Mouse (Mus musculus) thymus, adult 2 months (tissue): ENCODE measurements around the gene Mtif3. TPM values are rescaled to one million over a fixed set of nuclear protein-coding genes. Genes with fewer than 3 reads are reported as not detected.
"Not testable (repeated sequence)": the region's sequence is repeated elsewhere in the genome, so short reads cannot be mapped to it uniquely, and the experiment has no call there.

Experiments
- DNase-seq: peaks from one replicate; pipeline ENCODE4 v3.0.0; 2021
- H3K27ac ChIP-seq: fragments of 200-500 bp; 2 replicates; pipeline ENCODE4 v1.5.1; 2012; ENCODE audit warnings: low read length, control low read depth; ENCODE audit not compliant: control insufficient read depth, insufficient read depth
- H3K27me3 ChIP-seq: fragments of 200-500 bp; 2 replicates; pipeline ENCODE4 v1.6.1; 2012; ENCODE audit warnings: mild to moderate bottlenecking, low read length, moderate library complexity, mixed read lengths; ENCODE audit not compliant: control insufficient read depth, insufficient read depth
- H3K36me3 ChIP-seq: fragments of 200-500 bp; 2 replicates; pipeline ENCODE4 v1.6.1; 2012; ENCODE audit warnings: mild to moderate bottlenecking, low read length, moderate library complexity; ENCODE audit not compliant: control insufficient read depth, insufficient read depth
- H3K4me1 ChIP-seq: fragments of 200-500 bp; replicated peaks from 2 replicates; pipeline ENCODE4 v1.6.1; 2012; ENCODE audit warnings: low read length; ENCODE audit not compliant: control insufficient read depth, insufficient read depth
- H3K4me3 ChIP-seq: fragments of 200-500 bp; 2 replicates; pipeline ENCODE4 v1.5.1; 2012; ENCODE audit warnings: mild to moderate bottlenecking, low read length, control low read depth, moderate library complexity; ENCODE audit not compliant: control insufficient read depth, insufficient read depth
- CTCF ChIP-seq: fragments of 200-500 bp; IDR thresholded peaks from 2 replicates; pipeline ENCODE4 v1.5.1; 2012; ENCODE audit warnings: mild to moderate bottlenecking, control low read depth, low read length, moderate library complexity, borderline replicate concordance; ENCODE audit not compliant: control insufficient read depth, poor library complexity, insufficient read depth; ENCODE audit errors: extremely low read depth
- POLR2A ChIP-seq: fragments of 200-500 bp; IDR thresholded peaks from 2 replicates; pipeline ENCODE4 v1.6.1; 2012; ENCODE audit warnings: mild to moderate bottlenecking, low read length, control low read depth, moderate library complexity; ENCODE audit not compliant: control insufficient read depth, poor library complexity, insufficient read depth; ENCODE audit errors: extremely low read depth
- WGBS: fragments of 180-500 bp; shearing (Covaris S2); methylation state at CpG from one replicate; pipeline ENCODE4 v1.1.7; 2018; 5-methylcytosine and 5-hydroxymethylcytosine counted together
- polyA plus RNA-seq: library from polyadenylated mRNA; depleted of rRNA; stranded (reverse); fragments of >200 nt; gene quantifications from 2 replicates; pipeline ENCODE4 v1.2.3, GENCODE M21; 2012

Gene Mtif3
- polyA plus RNA-seq, 1 experiment: 13.0 TPM

DNA sequence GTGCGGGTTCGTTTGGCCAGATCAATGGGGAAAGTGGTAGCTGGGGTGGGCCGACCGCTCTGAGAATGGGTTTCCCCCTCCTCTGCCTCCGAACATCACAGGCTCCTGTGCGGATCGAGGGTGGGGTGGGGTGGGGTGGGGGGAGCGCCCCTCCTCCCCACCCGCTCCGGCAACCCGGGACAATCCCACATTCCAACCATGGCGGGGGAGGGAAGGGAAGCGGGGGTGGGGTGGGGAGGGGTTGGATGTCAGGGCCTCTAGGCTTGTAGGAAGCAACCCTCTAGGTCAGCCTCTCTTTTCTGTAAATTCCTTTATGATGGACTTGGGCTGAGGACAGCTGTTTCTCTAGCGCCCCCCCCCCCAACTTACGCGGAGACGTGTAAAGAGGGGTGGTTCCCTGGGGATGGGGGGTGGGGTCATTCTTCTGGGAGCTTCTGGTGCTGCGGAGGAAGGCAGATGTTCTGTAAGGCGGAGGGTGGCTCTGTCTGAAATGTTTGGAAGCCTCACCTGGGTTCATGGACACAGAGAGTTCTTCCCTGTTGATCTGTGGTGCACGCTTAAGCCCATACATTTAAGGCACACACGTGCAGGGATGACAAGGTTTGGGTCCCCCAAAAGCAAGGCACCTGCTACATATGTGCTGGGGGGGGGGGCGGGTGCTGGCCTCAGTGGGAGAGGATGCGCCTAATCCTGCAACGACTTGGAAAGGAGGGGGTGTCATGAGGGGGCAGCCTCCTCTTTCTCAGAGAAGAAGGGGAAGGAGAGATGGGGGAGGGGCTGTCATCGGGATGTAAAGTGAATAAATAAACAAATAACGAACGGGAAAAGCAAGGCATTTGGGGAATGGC lies 43.1 kb downstream of the Mtif3 start:
- no peak overlapping the region for H3K4me3 ChIP-seq
- no peak for TF ChIP-seq POLR2A
- no peak for TF ChIP-seq CTCF
- 20% methylated on average over 27 of the region's 27 CpGs for WGBS
- DNase-seq: no peak
- H3K4me1 ChIP-seq: no peaks in the 10 kb centered on the region
- no peak overlapping the region for H3K27ac ChIP-seq
- H3K36me3 ChIP-seq: no peaks in the 10 kb centered on the region
- H3K27me3 ChIP-seq: peaks cover 3% of the 10 kb centered on the region; the same call in 1 of the 2 replicates

GRCm38 (mm10) chr5:146919874-146920273 lies 43.7 kb downstream of the Mtif3 start:
- 65% methylated on average over 6 of the region's 6 CpGs for WGBS
- Histone ChIP-seq H3K27me3 (peaks cover 3% of the 10 kb centered on the region; the same call in 1 of the 2 replicates), H3K4me1 (no peaks in the 10 kb centered on the region)

GRCm38 (mm10) chr5:146917357-146917756 lies 46.2 kb downstream of the Mtif3 start:
- H3K4me1 ChIP-seq, H3K4me3 ChIP-seq, H3K36me3 ChIP-seq, DNase-seq, H3K27me3 ChIP-seq, H3K27ac ChIP-seq: not testable (repeated sequence)
- WGBS: 83% methylated on average over 6 of the region's 6 CpGs

More at GRCm38 (mm10) chr5:146919874-146920273, 43.7 kb downstream of the Mtif3 start:
- H3K4me3 ChIP-seq: no peak overlapping the region
- TF ChIP-seq CTCF (no peak), POLR2A (no peak)
- H3K27ac ChIP-seq: no peak overlapping the region
- no peaks in the 10 kb centered on the region for H3K36me3 ChIP-seq
- DNase-seq: no peak

DNA sequence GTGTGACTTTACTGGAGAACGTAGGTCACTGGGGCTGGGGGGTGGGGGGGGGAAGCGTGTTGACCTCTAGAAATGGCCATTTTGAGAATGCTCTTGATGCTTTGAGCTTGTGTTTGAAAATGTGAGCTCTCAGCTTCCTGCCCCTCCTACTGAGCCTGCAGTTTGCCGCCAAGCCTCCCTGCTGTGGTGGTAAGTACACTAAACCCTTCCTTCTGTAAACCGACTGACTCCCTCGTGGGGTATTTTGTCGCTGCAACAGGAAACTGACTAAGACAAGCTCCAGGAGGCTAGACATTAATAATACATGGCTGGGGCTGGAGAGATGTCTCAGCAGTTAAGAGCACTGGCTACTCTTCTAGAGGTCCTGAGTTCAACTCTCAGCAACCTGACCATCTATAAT lies 46.8 kb downstream of the Mtif3 start:
- Histone ChIP-seq H3K27ac (no peak overlapping the region), H3K4me1 (0 out of 2 replicates have a peak, but pooled peaks cover 2% of the 10 kb centered on the region), H3K4me3 (no peak overlapping the region), H3K27me3 (peaks cover 3% of the 10 kb centered on the region; the same call in 1 of the 2 replicates), H3K36me3 (no peaks in the 10 kb centered on the region)
- WGBS: 26% methylated on average over 6 of the region's 6 CpGs
- no peak for DNase-seq
- TF ChIP-seq POLR2A (no peak), CTCF (no peak)

GRCm38 (mm10) chr5:146916273-146916672 lies 47.3 kb downstream of the Mtif3 start:
- no peak for DNase-seq
- Histone ChIP-seq H3K4me3 (no peak overlapping the region), H3K4me1 (0 out of 2 replicates have a peak, but pooled peaks cover 2% of the 10 kb centered on the region), H3K27me3 (peaks cover 3% of the 10 kb centered on the region; the same call in 1 of the 2 replicates), H3K27ac (no peak overlapping the region), H3K36me3 (no peaks in the 10 kb centered on the region)
- TF ChIP-seq POLR2A: no peak
- TF ChIP-seq CTCF: no peak
- 90% methylated on average over 8 of the region's 8 CpGs for WGBS

- no peak overlapping the region for H3K27ac ChIP-seq
- H3K36me3 ChIP-seq: no peaks in the 10 kb centered on the region
- peak; percentile 41 for DNase-seq
- 0 out of 2 replicates have a peak, but pooled peaks cover 2% of the 10 kb centered on the region for H3K4me1 ChIP-seq
- peak; percentile 21; the same call in 1 of the 2 replicates for TF ChIP-seq CTCF
- TF ChIP-seq POLR2A: no peak
- WGBS: 27% methylated on average over 9 of the region's 9 CpGs
- no peak overlapping the region for H3K4me3 ChIP-seq
- H3K27me3 ChIP-seq: no peaks in the 10 kb centered on the region
These were observed 49.4 kb downstream of the Mtif3 start for GRCm38 (mm10) chr5:146914088-146914766.

- no peaks in the 10 kb centered on the region for H3K36me3 ChIP-seq
- no peak for TF ChIP-seq CTCF
- H3K27me3 ChIP-seq: no peaks in the 10 kb centered on the region
- no peak for DNase-seq
- H3K4me3 ChIP-seq: no peak overlapping the region
- 0 out of 2 replicates have a peak, but pooled peaks cover 2% of the 10 kb centered on the region for H3K4me1 ChIP-seq
- 96% methylated on average over 7 of the region's 7 CpGs for WGBS
- no peak overlapping the region for H3K27ac ChIP-seq
These were observed 50.2 kb downstream of the Mtif3 start for GRCm38 (mm10) chr5:146913355-146913754.
